Mouse (Mus musculus): ENCODE results near the gene Rasl12.

DNA sequence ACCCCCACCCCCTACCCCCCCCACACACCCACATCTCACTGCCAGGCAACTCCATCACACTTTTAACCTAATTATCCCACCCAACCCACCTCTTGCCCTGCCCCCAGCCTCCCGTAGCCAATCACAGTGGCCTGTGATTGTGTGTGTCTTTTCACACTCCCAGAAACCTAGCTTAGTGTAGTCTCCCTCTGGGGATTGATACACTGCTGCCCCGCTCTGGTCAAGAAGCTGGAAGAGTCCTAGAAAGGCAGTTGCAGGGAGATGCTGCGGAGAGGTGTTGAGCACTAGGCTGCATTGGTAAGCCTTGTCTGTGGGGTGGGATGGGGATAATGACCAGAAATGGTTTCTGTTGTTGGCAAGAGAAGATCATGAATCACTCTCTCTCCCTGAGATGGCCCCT, 19.4 kb downstream of the Rasl12 start:
- 0 out of 2 replicates have a peak, but pooled peaks have one; percentile 13 for TF ChIP-seq CTCF (IDR thresholded peaks at IDR 0.05; ENCODE audit: insufficient read depth, low read length)
- TF ChIP-seq POLR2A (IDR thresholded peaks at IDR 0.05; ENCODE audit: borderline replicate concordance, extremely low read depth, low read depth, low read length) = no peak

Data from lung, adult 2 months (tissue).